Mouse (Mus musculus) layer of hippocampus, adult 8-10 months (tissue): ENCODE results near the gene N4bp2. TPM values are rescaled to one million over a fixed set of nuclear protein-coding genes. Genes with fewer than 3 reads are reported as not detected.
"Not testable (repeated sequence)": the region's sequence is repeated elsewhere in the genome, so short reads cannot be mapped to it uniquely, and the experiment has no call there.

Source experiments
- DNase-seq, 2 experiments: peaks; one replicate each; pipeline ENCODE4 v3.0.0; 2022; ENCODE audit warnings: low spot score in 2 of 2
- total RNA-seq, 4 experiments: library from RNA; stranded (reverse); gene quantifications; 2 replicates each; pipeline ENCODE4 v1.2.4; 2022

N4bp2 gene
- total RNA-seq, result 10 to 100 TPM in 2 of 4 experiments, 1 to 10 TPM in 2; 9.2 to 12.1 (median 10.0) TPM

DNA sequence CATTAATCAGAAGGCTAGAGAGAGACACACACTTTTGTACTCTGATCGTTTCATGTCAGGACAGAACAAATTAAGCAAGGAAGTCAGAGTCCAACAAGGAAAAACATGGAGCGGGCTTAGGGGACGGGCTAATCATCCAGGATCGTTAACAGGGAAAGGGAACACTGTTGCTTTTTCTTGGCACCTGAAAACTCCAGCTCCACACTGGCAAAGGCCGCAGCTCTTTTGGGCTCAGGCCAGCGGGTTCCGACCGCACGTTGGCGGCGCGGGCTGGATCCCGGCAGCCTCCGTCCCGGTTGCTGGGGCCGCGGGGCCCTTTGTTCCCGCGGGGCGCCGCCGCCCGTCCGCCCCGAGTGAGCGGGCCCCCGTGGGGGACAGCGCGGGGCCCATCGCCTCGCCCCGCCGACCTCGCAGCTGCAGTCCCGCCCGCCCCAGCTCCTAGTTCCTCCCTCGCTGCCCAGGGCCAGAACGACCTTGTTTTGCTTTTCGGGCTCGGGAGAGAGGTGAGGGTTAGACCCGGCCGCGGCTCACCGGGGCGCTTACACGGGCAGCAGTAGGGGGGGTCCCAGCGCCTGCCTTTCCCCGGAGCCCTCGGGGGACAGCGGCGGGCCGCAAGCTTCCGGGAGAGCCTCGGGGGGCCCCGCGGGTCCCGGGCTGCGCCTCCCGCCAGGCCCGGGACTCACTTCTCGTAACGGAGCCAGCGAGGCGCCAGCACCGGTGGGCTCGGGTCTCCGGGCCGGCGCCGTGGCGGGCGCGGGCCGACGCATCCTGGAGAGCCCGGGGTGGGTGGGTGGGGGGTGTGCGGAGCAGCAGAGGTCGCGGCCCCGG is at the start of gene N4bp2:
N4bp2 (plus strand) TSS at position 434 of the 828 bp plus-strand sequence.
- peak; percentile 43 to 64 for DNase-seq

DNA sequence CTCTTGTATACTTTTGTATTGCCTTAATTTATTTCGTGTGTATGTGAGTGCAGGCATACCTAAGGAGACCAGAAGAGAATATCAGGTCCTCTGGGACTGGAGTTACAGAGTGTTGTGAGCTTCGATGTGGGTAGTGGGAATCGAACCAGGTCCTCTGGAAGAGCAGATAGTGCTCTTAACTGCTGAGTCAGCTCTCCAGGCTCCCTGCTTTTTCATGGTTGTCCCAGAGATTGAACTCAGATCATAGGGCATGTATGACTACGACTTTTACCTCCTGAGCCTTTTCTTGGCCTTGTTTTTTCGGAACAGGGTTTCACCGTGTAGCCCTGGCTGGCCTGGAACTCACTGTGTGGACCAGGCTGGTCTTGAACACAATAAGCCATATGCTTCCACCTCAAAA is 48.2 kb upstream of the N4bp2 start:
- no peak for DNase-seq

DNA sequence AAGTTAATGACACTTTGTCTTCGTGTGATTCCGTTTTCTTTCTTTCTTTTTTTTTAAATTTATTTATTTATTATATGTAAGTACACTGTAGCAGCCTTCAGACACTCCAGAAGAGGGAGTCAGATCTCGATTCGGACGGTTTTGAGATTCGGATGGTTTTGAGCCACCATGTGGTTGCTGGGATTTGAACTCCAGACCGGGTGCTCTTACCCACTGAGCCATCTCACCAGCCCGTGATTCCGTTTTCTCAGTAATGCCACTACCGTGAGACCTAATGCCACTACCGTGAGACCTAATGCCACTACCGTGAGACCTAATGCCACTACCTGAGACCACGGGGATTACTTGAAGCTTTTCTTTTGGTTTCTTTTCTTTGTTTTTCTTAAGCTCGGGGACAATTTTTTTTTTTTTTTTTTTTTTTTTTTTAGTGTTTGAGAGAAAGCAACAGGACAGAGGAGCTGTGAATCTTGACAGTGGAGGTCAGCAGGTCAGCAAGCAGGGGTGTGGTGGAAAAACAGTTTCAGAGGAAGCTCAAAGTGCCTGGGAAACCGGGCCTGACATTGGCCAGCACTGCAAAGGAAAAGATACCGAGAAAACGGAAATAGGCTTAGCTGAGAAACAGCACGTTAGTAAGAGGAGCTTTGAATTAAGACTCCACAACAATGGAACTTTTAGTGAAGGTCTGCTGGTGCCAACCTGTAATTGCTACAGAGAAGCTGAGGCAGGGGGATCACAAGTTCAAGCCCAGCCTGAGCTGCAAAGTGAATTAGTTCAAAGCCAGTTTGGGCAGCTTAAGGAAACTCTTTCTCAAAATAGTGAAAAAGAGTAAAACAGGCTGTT is 46.0 kb upstream of the N4bp2 start:
- no peak for DNase-seq

DNA sequence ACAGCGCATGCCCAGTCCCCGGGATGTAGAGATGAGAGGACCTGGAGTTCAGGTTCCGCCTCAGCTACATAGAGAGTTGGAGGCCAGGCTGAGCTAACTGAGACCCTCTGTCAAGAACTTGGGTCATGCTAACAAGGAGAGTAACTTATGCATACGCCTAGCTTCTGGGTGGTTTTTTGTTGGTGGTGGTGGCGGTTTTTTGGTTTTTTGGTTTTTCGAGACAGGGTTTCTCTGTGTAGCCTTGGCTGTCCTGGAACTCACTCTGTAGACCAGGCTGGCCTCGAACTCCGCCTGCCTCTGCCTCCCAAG is 45.5 kb upstream of the N4bp2 start:
- DNase-seq, result not testable (repeated sequence)

DNA sequence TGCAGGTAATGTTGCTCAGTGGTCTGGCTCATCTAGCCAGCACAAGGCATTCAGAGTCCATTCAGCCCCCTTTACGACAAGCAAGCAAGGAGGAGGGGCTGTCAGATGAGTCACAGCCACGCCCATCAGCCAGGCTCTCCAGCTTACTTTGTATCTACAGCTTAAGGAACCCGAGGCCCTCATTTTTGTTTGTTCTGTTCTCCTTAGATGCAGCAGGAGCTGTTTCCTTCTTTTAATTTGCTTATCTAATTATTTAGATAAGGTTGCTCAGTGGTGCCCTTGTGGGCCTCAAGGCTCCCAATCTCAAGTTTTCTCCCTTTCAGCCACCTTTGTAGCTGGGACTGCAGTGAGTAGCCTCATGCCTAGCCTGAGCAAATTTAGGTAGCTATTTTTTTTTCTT is 45.0 kb upstream of the N4bp2 start:
- no peak for DNase-seq

DNA sequence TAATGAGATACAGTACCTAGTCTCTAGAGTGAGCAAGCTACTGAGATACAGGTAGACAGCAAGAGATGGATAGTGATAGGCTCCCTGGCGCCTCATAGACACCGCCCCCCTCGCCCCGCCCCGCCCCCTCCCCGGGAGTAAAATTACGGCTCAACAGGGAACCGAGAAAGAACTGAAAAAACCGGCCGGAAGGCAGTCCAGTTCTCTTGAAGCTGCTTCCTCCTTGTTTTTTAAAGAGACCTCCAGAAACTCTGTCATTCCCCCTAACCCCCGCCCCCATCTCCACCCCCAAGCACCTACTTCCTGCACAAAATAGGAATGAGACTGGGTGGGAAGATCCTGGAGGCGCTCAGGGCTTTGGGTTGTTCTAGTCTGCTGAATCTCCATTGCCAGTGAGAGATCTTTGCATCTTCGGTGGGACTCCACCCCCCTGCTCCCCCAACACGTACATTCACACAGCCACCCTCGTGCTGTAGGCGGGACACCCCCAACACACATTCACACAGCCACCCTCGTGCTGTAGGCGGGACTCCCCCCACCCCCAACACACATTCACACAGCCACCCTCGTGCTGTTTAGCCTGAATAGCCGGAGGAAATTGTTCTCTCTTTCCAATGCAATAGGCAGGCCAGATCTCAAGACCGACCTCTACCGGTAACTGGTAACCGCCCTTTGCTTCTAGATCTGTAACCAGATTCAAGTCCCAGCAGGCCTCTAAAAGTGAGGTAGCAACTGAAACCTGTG is 38.8 kb upstream of the N4bp2 start:
- DNase-seq, result peak; percentile 32 to 45

DNA sequence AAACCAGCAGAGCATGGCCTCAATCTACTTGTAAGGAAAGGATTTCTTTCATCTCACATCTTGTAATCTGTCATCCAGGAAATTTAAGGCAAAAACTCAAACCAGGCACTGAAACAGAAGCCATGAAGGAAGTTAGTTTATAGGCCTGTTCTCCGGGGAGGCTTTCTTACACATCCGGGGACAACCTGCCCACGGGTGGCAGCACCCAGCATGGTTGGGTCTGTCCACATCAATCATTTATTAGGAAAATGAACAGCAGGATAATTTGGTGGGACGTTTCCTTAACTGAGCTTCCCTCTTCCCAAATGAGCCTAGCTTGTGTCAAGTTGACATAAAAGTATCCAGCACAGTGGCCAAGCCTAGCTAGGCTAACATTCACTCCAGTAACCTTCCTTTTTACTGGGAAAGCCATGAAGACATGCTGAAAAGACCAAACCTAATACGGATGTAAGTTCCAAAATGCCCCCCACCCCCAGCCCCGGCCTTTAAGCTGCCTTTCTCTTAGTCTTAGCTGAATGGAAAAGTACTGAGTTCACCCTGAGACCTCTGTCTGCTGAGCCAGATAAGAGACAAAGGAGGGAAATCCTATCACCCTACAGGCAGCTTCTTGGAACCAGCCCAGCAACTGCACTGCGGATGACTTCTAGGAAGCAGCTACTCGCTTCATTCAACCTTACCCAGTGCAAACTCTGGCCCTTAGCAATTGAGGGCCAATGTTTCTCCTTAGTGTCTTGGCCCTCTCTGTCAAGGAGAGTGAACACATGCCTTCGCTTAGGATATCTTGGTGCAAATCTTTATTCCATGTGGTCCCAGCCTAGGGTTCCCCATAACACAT is 31.9 kb upstream of the N4bp2 start:
- no peak for DNase-seq

DNA sequence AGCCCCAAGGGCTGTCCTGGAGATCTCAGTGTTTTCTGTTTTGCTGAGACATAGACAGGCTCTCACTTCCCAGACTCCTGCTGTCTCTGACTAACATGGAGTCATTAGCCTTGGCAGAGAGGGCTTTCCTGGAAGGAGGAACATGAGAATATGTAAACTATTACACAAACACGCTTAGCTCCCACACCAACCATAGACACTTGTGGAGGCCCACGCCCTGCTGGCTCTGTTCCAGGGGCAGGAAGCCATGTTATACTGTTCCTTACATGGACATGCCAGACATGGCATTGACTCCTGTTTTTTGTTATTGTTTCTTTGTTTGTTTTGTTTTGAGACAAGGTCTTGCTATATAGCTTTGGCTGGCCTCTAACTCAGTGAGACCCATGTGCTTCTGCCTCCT is 27.7 kb upstream of the N4bp2 start:
- no peak for DNase-seq

DNA sequence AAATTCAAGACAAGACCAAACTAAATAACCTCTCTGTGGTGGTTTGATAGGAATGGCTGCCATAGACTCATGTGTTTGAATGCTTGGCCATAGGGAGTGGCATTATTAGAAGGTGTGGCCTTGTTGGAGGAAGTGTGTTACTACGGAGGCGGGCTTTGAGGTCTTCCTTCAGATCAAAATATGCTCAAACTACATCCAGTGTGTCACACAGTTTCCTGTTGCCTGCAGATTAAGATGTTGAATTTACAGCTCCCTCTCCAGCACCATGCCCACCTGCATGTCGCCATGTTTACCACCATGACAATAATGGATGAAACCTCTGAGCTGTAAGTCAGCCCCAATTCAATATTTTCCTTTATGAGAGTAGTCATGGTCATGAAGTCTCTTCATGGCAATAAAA is 24.0 kb upstream of the N4bp2 start:
- no peak for DNase-seq

DNA sequence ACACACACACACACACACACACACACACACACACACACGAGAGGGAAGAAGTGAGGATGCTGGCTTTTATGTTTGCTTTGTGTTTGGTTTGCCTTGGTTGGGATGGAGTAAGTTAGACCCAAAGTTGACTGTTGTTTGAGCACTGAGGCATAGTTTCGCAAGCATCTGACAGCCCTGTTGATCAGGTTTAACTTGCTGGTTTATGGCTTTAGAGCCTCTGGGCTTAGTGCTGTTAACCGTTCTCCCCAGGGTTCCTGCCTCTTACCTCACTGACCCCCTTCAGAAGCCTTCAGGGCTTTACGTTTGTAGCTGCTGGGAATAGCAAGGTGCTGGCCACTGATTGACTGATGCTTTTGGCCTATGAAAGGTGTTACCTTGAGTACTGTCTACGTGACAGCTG is 16.4 kb upstream of the N4bp2 start:
- DNase-seq, result no peak

DNA sequence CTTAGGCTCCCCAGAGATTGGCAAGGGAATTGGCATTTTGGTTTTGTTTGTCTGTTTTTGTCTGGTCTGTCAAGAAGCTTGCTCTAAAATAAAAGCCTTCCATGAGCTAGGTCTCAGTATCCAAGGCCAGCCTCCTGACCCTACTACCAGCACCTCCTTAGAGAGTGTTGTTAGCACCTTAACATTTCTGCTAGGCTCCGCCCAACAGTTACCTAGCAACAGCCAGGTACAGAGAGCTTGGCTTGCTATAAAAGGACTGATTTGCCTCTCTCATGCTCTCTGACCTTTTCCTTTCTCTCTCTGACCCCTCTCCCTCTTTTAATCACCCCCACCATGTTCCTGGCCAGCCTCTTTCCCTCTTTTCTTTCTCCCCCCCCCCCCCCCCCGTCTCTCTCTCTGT is 14.9 kb upstream of the N4bp2 start:
- no peak for DNase-seq

DNA sequence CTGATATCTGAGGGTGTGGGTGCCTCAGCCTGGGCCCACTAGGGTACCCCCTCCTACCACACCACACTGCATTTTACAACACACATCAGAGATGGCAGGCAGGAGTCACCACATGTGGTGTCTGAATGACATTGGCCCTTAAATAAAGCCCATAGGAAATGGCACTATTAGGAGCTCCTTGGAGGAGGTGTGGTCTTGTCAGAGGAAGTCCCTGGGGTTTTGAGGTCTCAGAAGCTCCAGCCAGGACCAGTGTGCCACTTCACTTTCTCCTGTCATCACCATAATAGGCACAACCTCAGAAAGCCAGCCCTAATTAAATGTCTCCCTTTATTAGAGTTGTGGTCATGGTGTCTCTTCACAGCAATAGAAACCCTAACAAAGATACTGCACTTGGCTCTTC is 14.4 kb upstream of the N4bp2 start:
- DNase-seq, result no peak

DNA sequence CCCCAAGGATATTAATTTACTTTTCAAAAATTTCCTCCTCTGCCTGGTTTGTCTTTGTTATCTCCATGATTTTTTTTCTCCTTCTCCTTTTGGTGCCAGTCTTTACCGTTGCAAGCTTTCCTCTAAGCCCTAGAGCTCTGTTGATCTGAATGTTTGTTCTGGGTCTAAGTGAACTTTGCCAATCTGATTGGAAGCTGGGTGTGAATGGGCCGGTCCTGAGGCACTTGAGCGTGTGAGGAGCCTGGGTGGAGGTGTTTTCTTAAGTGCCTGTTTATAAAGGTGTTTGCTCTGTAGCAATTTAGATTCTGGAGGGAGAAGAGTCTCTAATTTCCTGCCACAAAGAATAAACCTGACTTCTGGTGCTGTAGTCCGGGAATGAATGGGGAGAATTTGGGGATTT is 11.3 kb upstream of the N4bp2 start:
- DNase-seq, result no peak

DNA sequence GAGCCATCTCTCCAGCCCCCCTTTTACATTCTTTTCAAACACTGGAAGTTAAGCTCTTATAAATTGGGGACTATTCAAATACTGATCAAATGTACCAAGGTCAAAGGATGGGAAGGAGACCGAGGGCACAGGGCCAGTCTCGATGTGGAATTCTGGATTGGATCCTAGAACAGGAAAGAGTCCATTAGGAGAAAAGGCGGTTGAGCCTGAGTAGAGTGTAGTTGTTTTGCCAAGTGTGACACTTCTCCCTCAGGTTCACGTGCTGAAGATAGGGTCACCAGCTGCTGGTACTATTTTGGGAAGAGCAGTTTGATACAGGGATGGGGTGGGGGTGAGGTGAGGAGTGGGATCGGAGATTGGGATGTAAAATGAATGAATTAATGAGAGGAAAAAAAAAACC is 7.5 kb upstream of the N4bp2 start:
- DNase-seq, result no peak

DNA sequence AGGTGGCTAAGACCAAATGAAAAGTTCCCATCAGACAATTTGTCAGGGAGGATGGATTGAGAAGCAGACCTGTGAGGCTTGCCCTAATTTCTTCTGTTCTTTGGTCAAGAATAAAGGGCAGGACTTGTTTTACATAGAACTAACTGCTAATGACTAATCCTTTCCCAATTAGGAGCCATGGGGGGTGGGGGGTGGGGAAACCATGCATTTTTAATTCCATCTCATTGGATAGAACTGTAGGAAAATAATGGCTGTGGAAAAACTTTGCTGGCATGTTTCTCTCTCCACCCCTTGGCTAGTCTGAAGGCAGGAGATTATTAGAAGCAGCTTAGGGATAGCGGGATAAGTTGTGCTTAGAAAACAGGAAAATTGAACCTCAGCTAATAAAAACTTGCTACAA is 6.2 kb upstream of the N4bp2 start:
- DNase-seq, result no peak

DNA sequence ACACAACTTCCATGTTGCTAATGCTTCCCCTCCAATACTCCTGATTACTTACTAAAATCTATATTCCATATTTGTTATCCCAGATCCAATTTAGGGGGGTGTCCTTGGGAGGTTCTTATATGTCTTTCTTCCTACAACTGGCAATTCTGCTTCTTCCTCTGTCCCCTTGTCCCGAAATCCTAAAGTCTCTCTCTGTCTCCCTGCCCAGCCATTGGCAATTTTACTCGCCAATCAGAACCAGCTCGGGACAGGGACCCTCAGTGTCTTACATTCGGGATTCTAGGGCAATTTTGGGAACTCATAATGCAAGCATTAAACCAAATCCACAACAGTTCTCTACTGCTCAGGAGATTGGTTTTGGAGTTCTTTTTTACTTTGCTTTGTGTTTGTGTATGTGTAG is 3.3 kb upstream of the N4bp2 start:
- DNase-seq, result no peak

DNA sequence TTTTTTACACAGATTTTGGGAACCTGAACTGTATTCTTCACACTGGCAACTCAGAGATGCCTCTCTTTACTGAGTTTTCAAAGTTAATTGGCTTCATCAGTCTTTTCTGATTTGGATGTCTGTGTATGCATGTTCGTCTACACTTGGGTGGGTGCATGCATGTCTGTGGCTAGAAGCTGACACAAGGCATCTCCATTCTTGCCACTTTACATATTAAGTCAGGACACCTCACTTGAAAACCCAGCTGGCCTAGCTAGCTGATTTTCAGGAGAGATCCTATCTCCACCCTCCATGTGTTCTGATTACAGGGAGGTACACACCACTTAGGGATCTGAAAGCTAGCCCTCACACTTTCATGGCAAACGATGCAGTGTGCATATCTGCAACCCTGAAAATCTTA is 2.7 kb upstream of the N4bp2 start:
- no peak for DNase-seq

DNA sequence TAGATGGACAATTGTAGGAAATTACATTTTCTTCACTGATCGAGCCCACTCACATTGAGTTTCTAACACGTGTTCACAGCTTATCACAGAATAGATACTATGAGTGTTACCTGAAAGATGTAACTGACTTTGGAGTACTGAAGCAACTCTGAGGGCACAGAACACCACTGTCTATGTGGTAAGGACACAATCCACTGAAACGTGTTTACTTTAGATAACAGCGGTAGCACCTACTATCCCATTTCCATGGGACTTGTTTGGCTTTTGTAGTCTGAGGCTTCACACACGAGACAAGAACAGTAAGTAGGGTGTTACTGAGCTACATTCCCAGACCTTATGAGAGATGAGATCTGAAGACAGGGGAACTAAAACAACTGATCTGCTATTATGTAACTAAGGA is 2.3 kb upstream of the N4bp2 start:
- DNase-seq, result no peak

DNA sequence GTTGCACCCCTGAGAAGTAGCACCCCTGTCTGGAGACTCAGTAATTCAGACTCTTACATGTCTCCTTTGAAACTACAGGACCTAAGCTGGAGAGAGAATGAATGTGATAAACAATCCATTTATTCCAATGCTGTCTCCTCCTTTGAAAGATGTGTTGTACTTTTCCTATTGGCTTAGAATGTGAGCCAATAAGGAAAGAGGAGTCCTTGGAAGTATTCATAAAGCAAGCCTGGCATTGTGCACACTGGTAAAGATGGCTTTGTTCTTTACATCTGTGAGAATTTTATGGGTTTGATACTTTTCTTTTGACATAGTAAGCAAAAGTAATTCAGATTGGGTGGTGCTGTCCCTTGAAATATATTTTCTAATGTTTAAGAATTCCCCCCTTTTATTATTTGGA is 1.4 kb upstream of the N4bp2 start:
- DNase-seq, result no peak

DNA sequence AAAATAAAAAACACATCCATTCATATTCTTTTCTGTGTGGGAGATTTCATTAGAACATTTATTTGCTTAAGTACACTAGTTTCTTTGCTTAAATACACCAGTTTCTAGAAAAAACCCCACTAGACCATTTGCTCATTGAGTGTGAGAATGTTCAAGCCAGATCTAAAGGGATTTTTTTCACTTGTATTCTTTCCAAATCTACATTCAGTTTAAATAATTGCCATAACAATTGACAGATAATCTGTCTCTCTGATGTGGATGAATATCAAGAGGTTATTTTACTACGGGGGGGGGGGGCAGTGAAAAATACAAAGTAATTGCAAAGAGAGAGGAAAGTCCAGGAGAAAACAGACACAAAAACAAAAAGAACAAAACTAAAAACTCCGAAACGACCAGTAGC is 635 bp upstream of the N4bp2 start:
- no peak for DNase-seq
